Mouse (Mus musculus) retina, embryonic 14.5 days (tissue): ENCODE data around the gene Gm4881.
"Not testable (repeated sequence)": the region's sequence is repeated elsewhere in the genome, so short reads cannot be mapped to it uniquely, and the experiment has no call there.

Source experiments
- DNase-seq: peaks from one replicate; pipeline ENCODE4 v3.0.0-alpha.2; 2015; ENCODE audit warnings: low spot score

Gm4881 gene

GRCm38 (mm10) chr7:24896269-24896668, 48.0 kb downstream of the Gm4881 start:
- no peak for DNase-seq

- DNase-seq = not testable (repeated sequence)
These were observed 48.5 kb downstream of the Gm4881 start for GRCm38 (mm10) chr7:24895749-24896148.

GRCm38 (mm10) chr7:24892125-24892583, 52.1 kb downstream of the Gm4881 start:
- DNase-seq = no peak

- no peak for DNase-seq
These were observed 52.8 kb downstream of the Gm4881 start for GRCm38 (mm10) chr7:24891241-24892124.

- peak; percentile 88 for DNase-seq
These were observed 53.7 kb downstream of the Gm4881 start for GRCm38 (mm10) chr7:24890281-24891216.

GRCm38 (mm10) chr7:24889431-24890220, 54.7 kb downstream of the Gm4881 start:
- DNase-seq = no peak

- DNase-seq = no peak
These were observed 57.2 kb downstream of the Gm4881 start for GRCm38 (mm10) chr7:24887096-24887495.

- DNase-seq = no peak
These were observed 58.0 kb downstream of the Gm4881 start for GRCm38 (mm10) chr7:24886308-24886633.

- no peak for DNase-seq
These were observed 58.6 kb downstream of the Gm4881 start for GRCm38 (mm10) chr7:24885468-24886307.

GRCm38 (mm10) chr7:24884693-24885291, 59.5 kb downstream of the Gm4881 start:
- no peak for DNase-seq

- peak; percentile 99 for DNase-seq
These were observed 60.2 kb downstream of the Gm4881 start, which contains the start of gene Rps19 for GRCm38 (mm10) chr7:24883896-24884692. Gene Rps19, plus strand, starts transcription at chr7:24884371.

GRCm38 (mm10) chr7:24882416-24883199, 61.7 kb downstream of the Gm4881 start:
- DNase-seq = no peak

GRCm38 (mm10) chr7:24879620-24880019, 64.7 kb downstream of the Gm4881 start:
- no peak for DNase-seq

- no peak for DNase-seq
These were observed 66.7 kb downstream of the Gm4881 start for GRCm38 (mm10) chr7:24877588-24877987.
